Mouse (Mus musculus): ENCODE data around the gene Mpped2. TPM values are rescaled to one million over a fixed set of nuclear protein-coding genes. Genes with fewer than 3 reads are reported as not detected.

The Mpped2 gene
- total RNA-seq, 1 experiment, result 3.3 TPM

DNA sequence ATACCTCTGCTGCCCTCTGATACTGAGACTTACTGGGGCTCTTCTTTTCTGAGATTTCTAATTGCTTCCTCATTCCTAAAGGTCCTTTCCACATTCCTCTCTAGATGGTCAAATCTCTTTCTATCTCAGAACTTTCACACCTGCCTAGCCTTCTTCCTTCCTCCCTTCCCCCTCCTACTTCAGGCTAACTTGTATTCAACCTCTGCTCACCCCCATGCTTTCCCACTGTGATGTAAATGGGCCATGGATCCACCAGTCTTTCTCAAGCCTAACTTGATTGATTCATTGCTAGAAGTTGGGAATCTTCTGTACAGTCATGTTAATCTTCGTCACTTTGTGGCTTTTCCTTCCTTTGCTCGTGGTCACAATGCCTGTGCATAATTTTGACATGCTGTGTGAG is 15.6 kb upstream of the Mpped2 start:
- no peak overlapping the region for H3K27ac ChIP-seq (ENCODE audit: insufficient read depth, low read depth, low read length, poor library complexity, severe bottlenecking)
- H3K4me1 ChIP-seq (ENCODE audit: control insufficient read depth in 2 of 2, insufficient read depth in 2 of 2, low read length in 2 of 2, poor library complexity in 1 of 2), result peaks cover 5 to 13% of the 10 kb centered on the region in 2 experiments; a peak in 3 of 4 replicates
- in situ Hi-C loops (cut with MboI; ENCODE audit: low sequenced_read_pairs in 2 of 2, unreplicated experiment in 2 of 2), result no loop called here
- no peaks in the 10 kb centered on the region for H3K36me3 ChIP-seq (ENCODE audit: control insufficient read depth, insufficient read depth, low read length, poor library complexity, severe bottlenecking)
- no peak overlapping the region for H3K9ac ChIP-seq (ENCODE audit: insufficient read depth, low read depth, low read length, poor library complexity, severe bottlenecking)
- peak; percentile 78 for TF ChIP-seq CHD2 (IDR thresholded peaks at IDR 0.05; ENCODE audit: low read depth, low read length)
- TF ChIP-seq ZC3H11A (IDR thresholded peaks at IDR 0.05; ENCODE audit: borderline replicate concordance, low read depth, low read length), result no peak
- 0 out of 2 replicates have a peak, but pooled peaks have one; percentile 43 for TF ChIP-seq MAFK (IDR thresholded peaks at IDR 0.05; ENCODE audit: insufficient read depth, low read depth, low read length)
- TF ChIP-seq HCFC1 (IDR thresholded peaks at IDR 0.05; ENCODE audit: borderline replicate concordance, insufficient read depth, low read length), result no peak
- no peak for TF ChIP-seq ZNF384 (IDR thresholded peaks at IDR 0.05; ENCODE audit: low read depth, low read length)
- H3K9me3 ChIP-seq (ENCODE audit: control insufficient read depth, insufficient read depth, low read depth, low read length), result no peaks in the 10 kb centered on the region
- H3K4me3 ChIP-seq (ENCODE audit: insufficient read depth in 1 of 2, low read depth in 1 of 2, low read length in 2 of 2, poor library complexity in 1 of 2, severe bottlenecking in 1 of 2), result no peak overlapping the region
- DNase-seq (ENCODE audit: low read depth, low spot score), result peak; percentile 72

DNA sequence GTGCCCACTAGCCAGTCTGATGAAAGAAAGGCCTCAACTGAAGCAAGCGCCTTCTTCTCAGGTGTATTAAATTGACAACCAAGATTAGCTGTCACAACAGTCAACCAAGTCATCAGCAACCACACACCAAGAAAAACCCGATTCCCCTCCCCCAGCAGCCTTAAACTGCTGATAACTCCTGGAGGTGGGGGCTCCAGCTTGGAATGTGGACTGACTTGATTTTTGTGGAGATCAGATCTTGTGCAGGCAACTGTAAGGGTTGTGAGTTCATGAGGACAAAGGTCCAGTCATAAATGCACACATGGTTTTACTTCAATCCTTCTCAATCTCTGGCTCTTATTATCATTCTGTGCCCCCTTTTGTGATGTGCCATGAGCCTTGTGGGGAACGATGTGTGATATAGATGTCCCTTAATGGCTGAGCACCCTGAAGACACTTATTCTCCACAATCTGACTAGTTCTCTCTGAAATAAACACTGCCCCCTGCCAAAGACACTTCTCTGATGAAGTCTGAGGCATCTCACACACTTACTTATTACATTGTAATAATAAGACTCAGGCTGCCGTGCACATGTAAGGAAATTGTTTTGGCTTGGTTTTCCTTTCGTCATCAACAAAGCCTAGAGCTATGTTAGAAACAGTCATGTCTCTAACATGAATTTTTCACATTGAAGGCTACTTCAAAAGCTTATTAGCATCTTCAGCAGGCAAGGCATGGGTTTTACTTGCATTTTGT is 13.2 kb upstream of the Mpped2 start:
- H3K36me3 ChIP-seq (ENCODE audit: control insufficient read depth, insufficient read depth, low read length, poor library complexity, severe bottlenecking), result no peaks in the 10 kb centered on the region
- no peak overlapping the region for H3K9ac ChIP-seq (ENCODE audit: insufficient read depth, low read depth, low read length, poor library complexity, severe bottlenecking)
- DNase-seq (ENCODE audit: low read depth, low spot score), result no peak
- TF ChIP-seq MAFK (IDR thresholded peaks at IDR 0.05; ENCODE audit: insufficient read depth, low read depth, low read length) (no peak), ZNF384 (IDR thresholded peaks at IDR 0.05; ENCODE audit: low read depth, low read length) (no peak), HCFC1 (IDR thresholded peaks at IDR 0.05; ENCODE audit: borderline replicate concordance, insufficient read depth, low read length) (no peak), CHD2 (IDR thresholded peaks at IDR 0.05; ENCODE audit: low read depth, low read length) (no peak), ZC3H11A (IDR thresholded peaks at IDR 0.05; ENCODE audit: borderline replicate concordance, low read depth, low read length) (no peak)
- no peak overlapping the region for H3K27ac ChIP-seq (ENCODE audit: insufficient read depth, low read depth, low read length, poor library complexity, severe bottlenecking)
- peaks cover 5 to 13% of the 10 kb centered on the region in 2 experiments; a peak in 3 of 4 replicates for H3K4me1 ChIP-seq (ENCODE audit: control insufficient read depth in 2 of 2, insufficient read depth in 2 of 2, low read length in 2 of 2, poor library complexity in 1 of 2)
- H3K9me3 ChIP-seq (ENCODE audit: control insufficient read depth, insufficient read depth, low read depth, low read length), result no peaks in the 10 kb centered on the region
- no peak overlapping the region for H3K4me3 ChIP-seq (ENCODE audit: insufficient read depth in 1 of 2, low read depth in 1 of 2, low read length in 2 of 2, poor library complexity in 1 of 2, severe bottlenecking in 1 of 2)
- in situ Hi-C loops (cut with MboI; ENCODE audit: low sequenced_read_pairs in 2 of 2, unreplicated experiment in 2 of 2), result no loop called here

DNA sequence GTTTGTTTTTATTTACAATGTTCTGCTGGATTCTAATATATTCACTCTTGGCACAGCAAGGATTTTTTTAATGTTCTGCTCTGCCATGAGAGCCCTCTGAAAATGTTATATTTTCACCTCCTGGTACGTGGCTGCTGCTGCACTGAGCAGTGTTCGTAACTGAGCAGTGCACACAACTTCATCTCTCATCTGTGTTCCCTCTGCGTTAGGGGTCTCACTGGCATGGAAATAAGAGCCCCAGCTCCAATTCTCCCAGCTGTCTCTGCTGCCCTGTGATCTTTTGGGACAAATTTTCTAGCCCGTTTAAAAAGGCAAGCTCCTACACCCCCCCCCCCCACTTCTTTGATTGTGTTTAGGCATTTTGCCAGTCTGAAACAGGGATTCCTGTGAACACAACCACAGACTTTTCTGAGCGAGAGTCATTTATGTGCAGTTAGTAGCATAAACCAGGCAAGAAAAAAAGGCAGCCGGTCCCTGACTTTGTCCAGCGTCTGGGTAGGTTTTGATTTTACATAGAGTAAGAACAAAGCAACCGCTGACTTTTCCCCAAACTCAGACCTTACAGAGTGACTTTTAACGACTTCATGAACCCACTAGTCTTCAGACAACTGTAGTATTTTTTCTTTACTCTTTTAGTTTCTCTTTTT is 9.8 kb upstream of the Mpped2 start:
- Histone ChIP-seq H3K4me3 (ENCODE audit: insufficient read depth in 1 of 2, low read depth in 1 of 2, low read length in 2 of 2, poor library complexity in 1 of 2, severe bottlenecking in 1 of 2) (no peak overlapping the region), H3K27ac (ENCODE audit: insufficient read depth, low read depth, low read length, poor library complexity, severe bottlenecking) (no peak overlapping the region), H3K36me3 (ENCODE audit: control insufficient read depth, insufficient read depth, low read length, poor library complexity, severe bottlenecking) (no peaks in the 10 kb centered on the region), H3K9me3 (ENCODE audit: control insufficient read depth, insufficient read depth, low read depth, low read length) (no peaks in the 10 kb centered on the region), H3K9ac (ENCODE audit: insufficient read depth, low read depth, low read length, poor library complexity, severe bottlenecking) (no peak overlapping the region), H3K4me1 (ENCODE audit: control insufficient read depth in 2 of 2, insufficient read depth in 2 of 2, low read length in 2 of 2, poor library complexity in 1 of 2) (peaks cover 0 to 4% of the 10 kb centered on the region in 2 experiments; a peak in 2 of 4 replicates)
- DNase-seq (ENCODE audit: low read depth, low spot score), result no peak
- TF ChIP-seq ZNF384 (IDR thresholded peaks at IDR 0.05; ENCODE audit: low read depth, low read length) (no peak), MAFK (IDR thresholded peaks at IDR 0.05; ENCODE audit: insufficient read depth, low read depth, low read length) (no peak), CHD2 (IDR thresholded peaks at IDR 0.05; ENCODE audit: low read depth, low read length) (no peak), ZC3H11A (IDR thresholded peaks at IDR 0.05; ENCODE audit: borderline replicate concordance, low read depth, low read length) (no peak), HCFC1 (IDR thresholded peaks at IDR 0.05; ENCODE audit: borderline replicate concordance, insufficient read depth, low read length) (no peak)
- in situ Hi-C loops (cut with MboI; ENCODE audit: low sequenced_read_pairs in 2 of 2, unreplicated experiment in 2 of 2), result no loop called here

DNA sequence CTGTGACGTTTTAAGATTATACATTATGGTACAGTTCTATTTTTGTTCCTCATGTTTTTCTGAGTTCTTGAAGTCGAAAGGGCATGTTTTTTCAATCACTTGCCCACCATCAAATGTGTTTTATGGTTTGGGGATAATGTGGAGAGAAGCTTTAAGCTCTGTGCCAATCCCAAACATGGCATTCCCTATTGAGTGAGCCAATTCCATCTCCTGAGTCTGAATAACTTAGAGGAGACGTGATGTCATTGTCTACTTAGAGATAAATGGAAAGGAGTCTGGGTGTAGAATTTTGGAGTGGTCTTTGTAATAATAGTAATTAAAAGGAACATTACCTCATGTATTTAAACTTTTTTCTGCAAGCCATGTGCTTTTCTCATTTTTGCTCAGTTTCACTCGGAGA is 9.2 kb upstream of the Mpped2 start:
- no peak for TF ChIP-seq ZC3H11A (IDR thresholded peaks at IDR 0.05; ENCODE audit: borderline replicate concordance, low read depth, low read length)
- no peak for TF ChIP-seq HCFC1 (IDR thresholded peaks at IDR 0.05; ENCODE audit: borderline replicate concordance, insufficient read depth, low read length)
- no peak for TF ChIP-seq ZNF384 (IDR thresholded peaks at IDR 0.05; ENCODE audit: low read depth, low read length)
- no peak for TF ChIP-seq CHD2 (IDR thresholded peaks at IDR 0.05; ENCODE audit: low read depth, low read length)
- no peak for TF ChIP-seq MAFK (IDR thresholded peaks at IDR 0.05; ENCODE audit: insufficient read depth, low read depth, low read length)
- Histone ChIP-seq H3K27ac (ENCODE audit: insufficient read depth, low read depth, low read length, poor library complexity, severe bottlenecking) (no peak overlapping the region), H3K36me3 (ENCODE audit: control insufficient read depth, insufficient read depth, low read length, poor library complexity, severe bottlenecking) (no peaks in the 10 kb centered on the region), H3K9me3 (ENCODE audit: control insufficient read depth, insufficient read depth, low read depth, low read length) (no peaks in the 10 kb centered on the region), H3K4me1 (ENCODE audit: control insufficient read depth in 2 of 2, insufficient read depth in 2 of 2, low read length in 2 of 2, poor library complexity in 1 of 2) (peaks cover 0 to 4% of the 10 kb centered on the region in 2 experiments; a peak in 2 of 4 replicates), H3K9ac (ENCODE audit: insufficient read depth, low read depth, low read length, poor library complexity, severe bottlenecking) (no peak overlapping the region), H3K4me3 (ENCODE audit: insufficient read depth in 1 of 2, low read depth in 1 of 2, low read length in 2 of 2, poor library complexity in 1 of 2, severe bottlenecking in 1 of 2) (no peak overlapping the region)
- in situ Hi-C loops (cut with MboI; ENCODE audit: low sequenced_read_pairs in 2 of 2, unreplicated experiment in 2 of 2), result no loop called here
- no peak for DNase-seq (ENCODE audit: low read depth, low spot score)

All from ES-E14 (cell line).